Mouse (Mus musculus): ENCODE results near the gene Iqca. TPM values are rescaled to one million over a fixed set of nuclear protein-coding genes. Genes with fewer than 3 reads are reported as not detected.

The Iqca gene
- not detected in 2 replicates for total RNA-seq (2023)

DNA sequence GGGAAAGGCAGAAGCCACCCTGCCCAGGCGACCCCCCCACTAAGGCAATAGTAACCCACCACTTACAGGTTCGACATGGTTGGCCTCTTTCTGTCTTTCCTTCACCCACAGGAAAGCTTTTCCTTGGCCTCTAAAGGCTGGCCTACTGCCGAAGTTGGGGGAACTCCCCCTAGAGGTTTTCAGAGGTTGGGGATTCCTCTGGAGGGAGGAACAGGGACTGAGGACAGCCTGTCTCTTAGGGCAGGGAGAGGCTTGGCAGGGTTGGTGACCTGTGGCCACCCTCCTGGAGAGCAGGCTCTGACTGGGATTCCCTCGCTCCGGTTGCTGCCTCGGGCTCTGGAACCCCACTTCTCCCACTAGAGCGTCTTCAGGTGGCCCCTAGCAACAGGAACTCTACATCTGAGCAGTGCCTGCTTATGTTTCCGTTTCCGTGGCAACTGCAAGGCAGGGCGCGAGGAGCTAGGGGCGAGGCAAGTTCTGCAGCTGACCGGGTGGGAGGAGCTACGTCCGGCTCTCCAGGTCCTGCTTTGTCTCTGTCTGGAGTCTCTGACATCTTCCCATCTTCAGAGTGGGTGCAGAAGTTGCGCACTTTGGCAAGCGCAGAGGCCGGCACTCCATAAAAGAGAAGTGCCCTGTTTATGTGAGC lies at the start of gene Iqca:
Iqca (minus strand) TSS at position 303 of the 646 bp plus-strand sequence.

DNA sequence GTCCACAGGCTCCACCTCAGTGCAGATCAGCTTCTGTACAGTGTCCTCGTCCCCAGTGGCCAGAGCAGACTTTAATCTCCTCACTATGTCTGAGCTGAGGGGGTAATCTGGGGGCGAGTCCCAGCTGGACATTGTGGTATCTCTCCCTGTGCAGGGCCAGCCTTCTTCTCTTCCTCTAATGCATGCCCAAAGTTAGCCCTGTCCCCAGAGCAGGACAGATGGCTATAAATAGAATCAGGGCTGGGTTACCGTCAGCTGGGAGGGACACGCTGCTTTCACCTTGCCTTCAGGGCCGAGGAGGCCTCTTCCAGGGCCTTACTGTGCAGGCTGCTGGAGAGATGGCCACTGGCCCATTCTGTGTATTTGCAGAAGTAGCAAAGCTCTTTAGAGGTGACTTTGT lies 138.8 kb downstream of the Iqca start, which contains the start of gene Asb18:
Asb18 (minus strand) TSS at position 221 of the 400 bp plus-strand sequence.

Other genes starting within 250 kb of the Iqca start
- not detected in 2 replicates for gene Gbx2, start 222.2 kb downstream of the Iqca start, total RNA-seq (2023)
- not detected in 2 replicates for gene Asb18, start 138.7 kb downstream of the Iqca start, total RNA-seq (2023)
- gene Ackr3, start 50.6 kb upstream of the Iqca start, total RNA-seq (2023): 0.11 TPM in 1 of 2 replicates, not detected in the other

Data from neutrophil, adult 65 days (primary cell).